Mouse (Mus musculus) MEL (cell line): ENCODE measurements around the gene Prdm15. TPM values are rescaled to one million over a fixed set of nuclear protein-coding genes. Genes with fewer than 3 reads are reported as not detected.

ENCODE experiments used
- DNase-seq: peaks from one replicate; pipeline ENCODE4 v3.0.0; 2011; ENCODE audit warnings: low read depth, low spot score
- H3K27ac ChIP-seq: 2 replicates; pipeline ENCODE4 v1.5.1; 2012; ENCODE audit warnings: low read depth, mild to moderate bottlenecking, control low read depth, low read length, moderate library complexity; ENCODE audit not compliant: control insufficient read depth
- H3K27me3 ChIP-seq, 2 experiments: fragments of 150-350 bp in 1 of 2; sonication (generic) in 1 of 2; 2 replicates each; pipeline ENCODE4 v1.6.1; 2012; ENCODE audit warnings: low read length in 2 of 2, mild to moderate bottlenecking in 2 of 2, improper control_type of control experiment in 1 of 2, moderate library complexity in 1 of 2; ENCODE audit not compliant: insufficient read depth in 2 of 2, control insufficient read depth in 1 of 2
- H3K36me3 ChIP-seq, 2 experiments: 2 replicates each; pipeline ENCODE4 v1.6.1; 2012 to 2014; ENCODE audit warnings: low read length in 2 of 2, improper control_type of control experiment in 1 of 2, inconsistent platforms in 1 of 2, mild to moderate bottlenecking in 1 of 2; ENCODE audit not compliant: insufficient read depth in 2 of 2, control insufficient read depth in 1 of 2
- H3K4me1 ChIP-seq, 2 experiments: fragments of 150-350 bp in 1 of 2; sonication (generic) in 1 of 2; 2 replicates each; pipeline ENCODE4 v1.6.1; 2012; ENCODE audit warnings: low read length in 2 of 2, improper control_type of control experiment in 1 of 2, mild to moderate bottlenecking in 1 of 2; ENCODE audit not compliant: insufficient read depth in 2 of 2, control insufficient read depth in 1 of 2
- H3K4me3 ChIP-seq, 2 experiments: fragments of 150-350 bp in 1 of 2; sonication (generic) in 1 of 2; 2 replicates each; pipeline ENCODE4 v1.5.1; 2012; ENCODE audit warnings: low read depth in 2 of 2, low read length in 2 of 2, mild to moderate bottlenecking in 2 of 2, moderate library complexity in 2 of 2, control low read depth in 1 of 2, improper control_type of control experiment in 1 of 2; ENCODE audit not compliant: control insufficient read depth in 1 of 2, insufficient read depth in 1 of 2
- H3K79me2 ChIP-seq: 2 replicates; pipeline ENCODE4 v1.6.1; 2012; ENCODE audit warnings: mild to moderate bottlenecking, low read length, moderate library complexity; ENCODE audit not compliant: control insufficient read depth, poor library complexity, insufficient read depth
- H3K9ac ChIP-seq: 2 replicates; pipeline ENCODE4 v1.6.1; 2012; ENCODE audit warnings: low read depth, mild to moderate bottlenecking, control low read depth, low read length, moderate library complexity; ENCODE audit not compliant: control insufficient read depth, poor library complexity, severe bottlenecking
- H3K9me3 ChIP-seq: fragments of 150-350 bp; sonication (generic); replicated peaks from 2 replicates; pipeline ENCODE4 v1.6.1; 2012; ENCODE audit warnings: mild to moderate bottlenecking, low read length, improper control_type of control experiment, moderate library complexity; ENCODE audit not compliant: insufficient read depth
- BHLHE40 ChIP-seq: IDR thresholded peaks from 2 replicates; pipeline ENCODE4 v1.6.1; 2012; ENCODE audit warnings: low read depth, mild to moderate bottlenecking, inconsistent platforms, low read length, improper control_type of control experiment, borderline replicate concordance
- CHD1 ChIP-seq: IDR thresholded peaks from 2 replicates; pipeline ENCODE4 v1.6.1; 2012; ENCODE audit warnings: low read depth, mild to moderate bottlenecking, inconsistent platforms, low read length, improper control_type of control experiment
- CTCF ChIP-seq, 3 experiments: IDR thresholded peaks in 2 of 3; conservative IDR thresholded peaks in 1 of 3; 2 replicates each; pipeline ENCODE4 v1.5.1; 2011 to 2012; ENCODE audit warnings: low read length in 3 of 3, low read depth in 2 of 3, mild to moderate bottlenecking in 2 of 3, improper control_type of control experiment in 1 of 3, inconsistent platforms in 1 of 3, mixed read lengths in 1 of 3, moderate library complexity in 1 of 3; ENCODE audit not compliant: control insufficient read depth in 1 of 3, insufficient read depth in 1 of 3, poor library complexity in 1 of 3, severe bottlenecking in 1 of 3
- KAT2A ChIP-seq: conservative IDR thresholded peaks from 2 replicates; pipeline ENCODE4 v1.6.1; 2012; ENCODE audit warnings: low read depth, low read length, improper control_type of control experiment, inconsistent platforms
- MAZ ChIP-seq: IDR thresholded peaks from 2 replicates; pipeline ENCODE4 v1.6.1; 2012; ENCODE audit warnings: low read depth, mild to moderate bottlenecking, inconsistent platforms, low read length, improper control_type of control experiment
- MXI1 ChIP-seq: IDR thresholded peaks from 2 replicates; pipeline ENCODE4 v1.6.1; 2011; ENCODE audit warnings: mild to moderate bottlenecking, low read depth, low read length, improper control_type of control experiment
- NELFE ChIP-seq: IDR thresholded peaks from 2 replicates; pipeline ENCODE4 v1.6.1; 2011; ENCODE audit warnings: low read depth, low read length, improper control_type of control experiment
- POLR2A ChIP-seq, 2 experiments: IDR thresholded peaks; 2 replicates each; pipeline ENCODE4 v1.6.1; 2011 to 2012; ENCODE audit warnings: low read length in 2 of 2, mild to moderate bottlenecking in 2 of 2, control low read depth in 1 of 2, improper control_type of control experiment in 1 of 2, low read depth in 1 of 2, moderate library complexity in 1 of 2; ENCODE audit not compliant: control insufficient read depth in 1 of 2, insufficient read depth in 1 of 2, poor library complexity in 1 of 2
- POLR2AphosphoS5 ChIP-seq: IDR thresholded peaks from 2 replicates; pipeline ENCODE4 v1.6.1; 2012; ENCODE audit warnings: low read depth, borderline replicate concordance, mild to moderate bottlenecking, inconsistent platforms, low read length, moderate library complexity, mixed read lengths
- SIN3A ChIP-seq: IDR thresholded peaks from 2 replicates; pipeline ENCODE4 v1.6.1; 2012; ENCODE audit warnings: low read length, improper control_type of control experiment, inconsistent platforms
- SMC3 ChIP-seq: IDR thresholded peaks from 2 replicates; pipeline ENCODE4 v1.6.1; 2011; ENCODE audit warnings: low read depth, low read length, improper control_type of control experiment
- TBP ChIP-seq: IDR thresholded peaks from 2 replicates; pipeline ENCODE4 v1.8.0; 2011; ENCODE audit warnings: low read depth, low read length, improper control_type of control experiment
- ZC3H11A ChIP-seq: IDR thresholded peaks from 2 replicates; pipeline ENCODE4 v1.6.1; 2012; ENCODE audit warnings: low read depth, mild to moderate bottlenecking, inconsistent platforms, low read length, improper control_type of control experiment
- ZKSCAN1 ChIP-seq: IDR thresholded peaks from 2 replicates; pipeline ENCODE4 v1.6.1; 2012; ENCODE audit warnings: low read depth, mild to moderate bottlenecking, inconsistent platforms, low read length, improper control_type of control experiment, moderate library complexity
- ZMIZ1 ChIP-seq: IDR thresholded peaks from 2 replicates; pipeline ENCODE4 v1.6.1; 2012; ENCODE audit warnings: low read depth, mild to moderate bottlenecking, inconsistent platforms, low read length, improper control_type of control experiment, moderate library complexity
- ZNF384 ChIP-seq: IDR thresholded peaks from 2 replicates; pipeline ENCODE4 v1.6.1; 2012; ENCODE audit warnings: low read depth, mild to moderate bottlenecking, inconsistent platforms, low read length, improper control_type of control experiment
- polyA plus RNA-seq, 2 experiments: library from polyadenylated mRNA; stranded (reverse) in 1 of 2; unstranded in 1 of 2; fragments of >175 nt in 1 of 2; fragments of >200 nt in 1 of 2; gene quantifications; 2 replicates each; pipeline versions ENCODE4 v1.2.1 to v1.2.4; 2012; ENCODE audit warnings: low replicate concordance in 2 of 2, low read depth in 1 of 2; ENCODE audit not compliant: insufficient read length in 2 of 2, insufficient read depth in 1 of 2, missing spikeins in 1 of 2
- total RNA-seq: library from RNA; depleted of rRNA; stranded (reverse); fragments of 300-350 nt; gene quantifications from 2 replicates; pipeline ENCODE4 v1.2.3, GENCODE M21; 2012

Gene Prdm15
- total and polyA plus RNA-seq, 3 experiments, result 10.7 to 12.0 TPM; not detected in 1

DNA sequence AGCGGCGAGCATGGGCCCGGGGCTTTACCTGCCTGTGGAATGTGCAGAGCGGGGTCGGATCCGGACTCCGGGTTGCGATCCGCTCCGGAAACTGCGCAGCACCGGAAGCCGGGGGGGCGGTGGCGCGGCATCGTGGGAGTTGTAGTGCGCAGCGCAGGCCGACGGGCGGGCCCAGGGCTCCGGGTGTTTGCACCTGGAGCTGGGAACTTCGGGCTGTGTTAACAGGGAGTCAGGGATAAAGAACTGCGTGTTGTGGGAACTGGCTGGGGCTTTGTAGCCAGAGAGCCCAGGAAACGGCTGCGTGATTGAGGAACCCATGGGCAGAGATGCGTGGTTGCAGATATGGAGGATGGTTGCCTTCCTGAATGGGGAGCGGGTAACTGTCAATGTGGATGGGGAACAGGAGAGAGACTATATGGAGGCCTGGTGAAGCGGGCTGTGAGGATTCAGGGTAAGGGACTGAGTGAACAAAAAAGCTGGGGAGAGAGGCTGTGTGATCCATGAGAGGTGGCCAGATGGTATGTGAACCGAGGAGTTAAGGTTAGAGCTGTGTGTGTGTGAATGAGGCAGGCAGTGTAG lies at the start of gene Prdm15 (continued):
- TF ChIP-seq ZMIZ1, result no peak
- peak; percentile 65 for TF ChIP-seq NELFE
- TF ChIP-seq ZKSCAN1, result no peak

DNA sequence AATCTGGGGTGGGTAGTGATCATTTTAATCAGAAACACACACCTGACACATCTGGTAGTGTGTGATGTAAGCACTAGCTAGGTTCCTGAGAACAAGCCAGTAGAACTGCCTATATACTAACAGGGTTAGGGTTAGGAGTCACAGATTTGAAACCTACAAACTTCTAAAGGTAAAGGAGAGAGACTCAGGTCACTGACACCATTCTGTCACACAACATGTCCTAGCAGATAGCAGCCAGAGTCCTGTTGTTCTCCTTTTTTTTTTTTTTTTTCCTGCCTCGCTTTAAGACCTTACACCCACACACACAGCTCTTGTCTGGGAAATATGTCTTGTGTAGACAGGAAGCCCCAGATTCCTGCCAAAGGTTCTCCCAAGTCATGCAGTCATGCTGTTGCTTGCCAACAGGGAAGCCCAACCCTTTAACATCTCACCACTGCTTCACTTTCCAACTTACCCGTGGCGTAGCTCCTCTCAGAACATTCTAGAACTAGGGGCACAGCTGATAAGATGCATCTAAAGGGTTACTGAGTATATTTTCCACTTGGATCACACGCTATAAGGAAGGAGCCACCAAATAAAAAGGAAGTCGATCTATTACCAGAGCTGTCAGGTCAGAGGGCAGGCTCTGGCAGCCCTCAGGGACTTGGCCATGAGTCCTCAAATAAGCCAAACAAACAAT lies 45.8 kb upstream of the Prdm15 start:
- Histone ChIP-seq H3K36me3 (peaks cover 0 to 6% of the 10 kb centered on the region in 2 experiments; a peak in 2 of 4 replicates), H3K9me3 (no peaks in the 10 kb centered on the region), H3K4me1 (peaks cover 2 to 8% of the 10 kb centered on the region in 2 experiments; a peak in 2 of 4 replicates), H3K4me3 (no peak overlapping the region), H3K27ac (no peak overlapping the region), H3K79me2 (no peaks in the 10 kb centered on the region), H3K9ac (no peak overlapping the region), H3K27me3 (no peaks in the 10 kb centered on the region)
- peak; percentile 28 for DNase-seq
- TF ChIP-seq ZNF384 (peak; percentile 74), SMC3 (no peak)

GRCm38 (mm10) chr16:97887762-97888161 lies 36.1 kb upstream of the Prdm15 start:
- Histone ChIP-seq H3K36me3 (no peaks in the 10 kb centered on the region), H3K27me3 (no peaks in the 10 kb centered on the region), H3K79me2 (no peaks in the 10 kb centered on the region), H3K9me3 (no peaks in the 10 kb centered on the region), H3K9ac (no peak overlapping the region), H3K4me1 (no peaks in the 10 kb centered on the region), H3K4me3 (no peak overlapping the region)
- TF ChIP-seq MXI1, result no peak
- TF ChIP-seq CTCF (IDR thresholded peaks at IDR 0.05 in 2 of 3, conservative IDR thresholded peaks at IDR 0.05 in 1 of 3; ENCODE audit: control insufficient read depth in 1 of 3, insufficient read depth in 1 of 3, low read depth in 2 of 3, low read length in 3 of 3, poor library complexity in 1 of 3, severe bottlenecking in 1 of 3), result no peak
- TF ChIP-seq ZKSCAN1, result no peak
- no peak for TF ChIP-seq ZMIZ1
- no peak for TF ChIP-seq SIN3A
- no peak for TF ChIP-seq KAT2A
- no peak for TF ChIP-seq BHLHE40
- TF ChIP-seq MAZ, result no peak
- no peak for TF ChIP-seq CHD1
- no peak for TF ChIP-seq ZC3H11A
- TF ChIP-seq POLR2AphosphoS5, result no peak
- no peak for TF ChIP-seq TBP
- no peak for TF ChIP-seq POLR2A (IDR thresholded peaks at IDR 0.05; ENCODE audit: control insufficient read depth in 1 of 2, insufficient read depth in 1 of 2, low read depth in 1 of 2, low read length in 2 of 2, poor library complexity in 1 of 2)
- TF ChIP-seq, all 39 proteins: peak for 0
- H3K27ac ChIP-seq, result no peak overlapping the region
- DNase-seq, result no peak
